Mouse (Mus musculus) stomach, postnatal 0 days (tissue): Measurements from ENCODE around the gene Bahd1. TPM values are rescaled to one million over a fixed set of nuclear protein-coding genes. Genes with fewer than 3 reads are reported as not detected.
A peak's percentile ranks its signal among the peaks of the same experiment; 100 is the strongest.

Source experiments
- ATAC-seq: fragments of 200-750 bp; cut with Nextera tagmentation; 2 replicates; pipeline ENCODE4 v1.8.0; 2017; ENCODE audit not compliant: low FRiP score, low TSS enrichment
- DNase-seq: peaks from one replicate; pipeline ENCODE4 v3.0.0-alpha.2; 2016; ENCODE audit warnings: low spot score
- H3K27ac ChIP-seq: fragments of 300-500 bp; sonication (generic); replicated peaks from 2 replicates; pipeline ENCODE4 v1.5.1; 2014; ENCODE audit warnings: mild to moderate bottlenecking, control low read depth
- H3K27me3 ChIP-seq: fragments of 300-500 bp; sonication (generic); 2 replicates; pipeline ENCODE4 v1.6.1; 2014; ENCODE audit warnings: low read length; ENCODE audit not compliant: control insufficient read depth, insufficient read depth
- H3K36me3 ChIP-seq: fragments of 300-500 bp; sonication (generic); 2 replicates; pipeline ENCODE4 v1.6.1; 2014; ENCODE audit warnings: low read length, mixed read lengths; ENCODE audit not compliant: control insufficient read depth, insufficient read depth
- H3K4me1 ChIP-seq: fragments of 300-500 bp; sonication (generic); replicated peaks from 2 replicates; pipeline ENCODE4 v1.6.1; 2014; ENCODE audit warnings: antibody characterized with exemption; ENCODE audit not compliant: control insufficient read depth, insufficient read depth
- H3K4me2 ChIP-seq: fragments of 300-500 bp; sonication (generic); replicated peaks from 2 replicates; pipeline ENCODE4 v1.6.1; 2014; ENCODE audit warnings: low read depth, mild to moderate bottlenecking, control low read depth, moderate library complexity
- H3K4me3 ChIP-seq: fragments of 300-500 bp; sonication (generic); 2 replicates; pipeline ENCODE4 v1.5.1; 2014; ENCODE audit warnings: low read depth, low read length, control low read depth
- H3K9ac ChIP-seq: fragments of 300-500 bp; sonication (generic); 2 replicates; pipeline ENCODE4 v1.6.1; 2014; ENCODE audit warnings: mild to moderate bottlenecking, low read length, control low read depth, mixed read lengths
- H3K9me3 ChIP-seq: fragments of 300-500 bp; sonication (generic); 2 replicates; pipeline ENCODE4 v1.6.1; 2016; ENCODE audit warnings: low read length; ENCODE audit not compliant: control insufficient read depth
- CTCF ChIP-seq: IDR thresholded peaks from 2 replicates; pipeline ENCODE4 v1.5.1; 2016; ENCODE audit warnings: antibody characterized with exemption, low read depth, mild to moderate bottlenecking, moderate library complexity
- EP300 ChIP-seq: optimal IDR thresholded peaks from 2 replicates; pipeline ENCODE3; 2016; ENCODE audit warnings: antibody characterized with exemption
- WGBS: fragments of 180-500 bp; shearing (Covaris S2); extraction: QIAGEN DNeasy Blood & Tissue Kit; methylation state at CpG from one replicate; pipeline ENCODE4 v1.1.7; 2014; 5-methylcytosine and 5-hydroxymethylcytosine counted together
- polyA plus RNA-seq: library from polyadenylated mRNA; unstranded; fragments of >200 nt; fragmentation: Nextera tagmentation; extraction: Ambion mirVana; gene quantifications from 2 replicates; pipeline ENCODE4 v1.2.1, GENCODE M21; 2015

Gene Bahd1
- polyA plus RNA-seq, 1 experiment from 2014 or later = 3.7 TPM

GRCm38 (mm10) chr2:118972048-118972447 lies 71.9 kb downstream of the Bahd1 start:
- no peak overlapping the region for H3K4me2 ChIP-seq
- 73% methylated on average over 5 of the region's 5 CpGs for WGBS
- TF ChIP-seq EP300 = no peak
- no peak for TF ChIP-seq CTCF

GRCm38 (mm10) chr2:118972687-118973376 lies 72.7 kb downstream of the Bahd1 start:
- peak; percentile 91 for TF ChIP-seq CTCF
- TF ChIP-seq EP300 = no peak
- WGBS = 1% methylated on average over 33 of the region's 33 CpGs

More at GRCm38 (mm10) chr2:118972048-118972447, 71.9 kb downstream of the Bahd1 start:
- Histone ChIP-seq H3K36me3 (no peaks in the 10 kb centered on the region), H3K9ac (no peak overlapping the region), H3K27me3 (no peaks in the 10 kb centered on the region), H3K27ac (no peak overlapping the region), H3K4me1 (no peaks in the 10 kb centered on the region), H3K9me3 (no peaks in the 10 kb centered on the region), H3K4me3 (no peak overlapping the region)
- DNase-seq (no peak), ATAC-seq (no peak)

More at GRCm38 (mm10) chr2:118972687-118973376, 72.7 kb downstream of the Bahd1 start:
- H3K4me3 ChIP-seq = peak overlapping the region; percentile 35
- H3K27ac ChIP-seq = no peak overlapping the region
- peak overlapping the region; percentile 68 for H3K4me2 ChIP-seq
- no peaks in the 10 kb centered on the region for H3K4me1 ChIP-seq
- H3K9ac ChIP-seq = peak overlapping the region; percentile 51; the same call in 1 of the 2 replicates
- no peaks in the 10 kb centered on the region for H3K27me3 ChIP-seq
- no peaks in the 10 kb centered on the region for H3K9me3 ChIP-seq
- H3K36me3 ChIP-seq = no peaks in the 10 kb centered on the region
- ATAC-seq (peak; percentile 82), DNase-seq (peak; percentile 86)

Other genes with a start within 250 kb of the Bahd1 start
- gene Pak6, start 237.1 kb upstream of the Bahd1 start, polyA plus RNA-seq = 3.7 and 5.3 TPM in 2 replicates
- 0.11 and 0.27 TPM in 2 replicates for gene Ankrd63, start 196.4 kb upstream of the Bahd1 start, polyA plus RNA-seq
- 0.58 and 0.64 TPM in 2 replicates for gene Plcb2, start 171.9 kb upstream of the Bahd1 start, polyA plus RNA-seq
- gene Inafm2, start 154.6 kb upstream of the Bahd1 start, polyA plus RNA-seq = 33.8 and 36.7 TPM in 2 replicates
- gene Ccdc9b, start 137.7 kb upstream of the Bahd1 start, polyA plus RNA-seq = 2.9 TPM in 2 replicates
- 165 and 184 TPM in 2 replicates for gene Phgr1, start 127.6 kb upstream of the Bahd1 start, polyA plus RNA-seq
- 1.0 and 1.1 TPM in 2 replicates for gene Disp2, start 120.7 kb upstream of the Bahd1 start, polyA plus RNA-seq
- 26.6 and 29.0 TPM in 2 replicates for gene Knstrn, start 86.4 kb upstream of the Bahd1 start, polyA plus RNA-seq
- gene Ivd, start 38.4 kb upstream of the Bahd1 start, polyA plus RNA-seq = 30.9 and 35.9 TPM in 2 replicates
- 13.6 and 14.2 TPM in 2 replicates for gene Chst14, start 26.1 kb downstream of the Bahd1 start, polyA plus RNA-seq
- 20.7 and 21.3 TPM in 2 replicates for gene Ccdc32, start 129.0 kb downstream of the Bahd1 start, polyA plus RNA-seq
- 1.8 and 2.0 TPM in 2 replicates for gene Rpusd2, start 134.4 kb downstream of the Bahd1 start, polyA plus RNA-seq
- 9.9 and 15.5 TPM in 2 replicates for gene Knl1, start 146.7 kb downstream of the Bahd1 start, polyA plus RNA-seq
- 11.2 and 12.9 TPM in 2 replicates for gene Rad51, start 212.4 kb downstream of the Bahd1 start, polyA plus RNA-seq